Mouse (Mus musculus) lung, postnatal 0 days (tissue): ENCODE results near the gene Igf2bp3.

Experiments
- CTCF ChIP-seq: IDR thresholded peaks from 2 replicates; pipeline ENCODE4 v1.5.1; 2016; ENCODE audit warnings: antibody characterized with exemption, mild to moderate bottlenecking
- EP300 ChIP-seq: IDR thresholded peaks from 2 replicates; pipeline ENCODE4 v1.6.1; 2016; ENCODE audit warnings: antibody characterized with exemption, mild to moderate bottlenecking, control low read depth

- no peak for TF ChIP-seq CTCF
- TF ChIP-seq EP300, result no peak
Measured at GRCm38 (mm10) chr6:49148368-49148767, 66.4 kb downstream of the Igf2bp3 start.
